Mouse (Mus musculus): Measurements from ENCODE around the gene Stox1. TPM values are rescaled to one million over a fixed set of nuclear protein-coding genes. Genes with fewer than 3 reads are reported as not detected.

Gene Stox1
- polyA plus RNA-seq, 1 experiment from 2014 or later, result 3.0 TPM

- no peak overlapping the region for H3K4me2 ChIP-seq (ENCODE audit: low read length)
- 80% methylated on average over 14 of the region's 14 CpGs for WGBS
- no peak overlapping the region for H3K27ac ChIP-seq (ENCODE audit: low read length)
- no peaks in the 10 kb centered on the region for H3K27me3 ChIP-seq (replicated peaks; ENCODE audit: control insufficient read depth, insufficient read depth, low read length)
- H3K9ac ChIP-seq (replicated peaks; ENCODE audit: low read depth, low read length), result no peak overlapping the region
- H3K36me3 ChIP-seq (ENCODE audit: control insufficient read depth, insufficient read depth), result no peaks in the 10 kb centered on the region
- H3K4me1 ChIP-seq (replicated peaks; ENCODE audit: control insufficient read depth, insufficient read depth, low read length), result no peaks in the 10 kb centered on the region
- no peak for ATAC-seq
- H3K9me3 ChIP-seq (ENCODE audit: control insufficient read depth, low read length), result no peaks in the 10 kb centered on the region
- H3K4me3 ChIP-seq (replicated peaks; ENCODE audit: low read length), result no peak overlapping the region
These were observed 56.7 kb downstream of the Stox1 start for GRCm38 (mm10) chr10:62669245-62669644.

- Histone ChIP-seq H3K36me3 (ENCODE audit: control insufficient read depth, insufficient read depth) (no peaks in the 10 kb centered on the region), H3K27ac (ENCODE audit: low read length) (no peak overlapping the region), H3K27me3 (replicated peaks; ENCODE audit: control insufficient read depth, insufficient read depth, low read length) (no peaks in the 10 kb centered on the region), H3K9ac (replicated peaks; ENCODE audit: low read depth, low read length) (no peak overlapping the region), H3K9me3 (ENCODE audit: control insufficient read depth, low read length) (no peaks in the 10 kb centered on the region), H3K4me3 (replicated peaks; ENCODE audit: low read length) (no peak overlapping the region), H3K4me2 (ENCODE audit: low read length) (no peak overlapping the region), H3K4me1 (replicated peaks; ENCODE audit: control insufficient read depth, insufficient read depth, low read length) (no peaks in the 10 kb centered on the region)
- 89% methylated on average over 2 of the region's 2 CpGs for WGBS
- ATAC-seq, result no peak
These were observed 57.5 kb downstream of the Stox1 start for GRCm38 (mm10) chr10:62668463-62668862.

- no peaks in the 10 kb centered on the region for H3K9me3 ChIP-seq (ENCODE audit: control insufficient read depth, low read length)
- H3K27me3 ChIP-seq (replicated peaks; ENCODE audit: control insufficient read depth, insufficient read depth, low read length), result no peaks in the 10 kb centered on the region
- ATAC-seq, result no peak
- WGBS, result 84% methylated on average over 5 of the region's 5 CpGs
- no peak overlapping the region for H3K4me3 ChIP-seq (replicated peaks; ENCODE audit: low read length)
- no peaks in the 10 kb centered on the region for H3K4me1 ChIP-seq (replicated peaks; ENCODE audit: control insufficient read depth, insufficient read depth, low read length)
- no peaks in the 10 kb centered on the region for H3K36me3 ChIP-seq (ENCODE audit: control insufficient read depth, insufficient read depth)
- H3K27ac ChIP-seq (ENCODE audit: low read length), result no peak overlapping the region
- H3K9ac ChIP-seq (replicated peaks; ENCODE audit: low read depth, low read length), result no peak overlapping the region
- H3K4me2 ChIP-seq (ENCODE audit: low read length), result no peak overlapping the region
These were observed 57.9 kb downstream of the Stox1 start for GRCm38 (mm10) chr10:62668043-62668442.

GRCm38 (mm10) chr10:62664963-62665590 is 60.9 kb downstream of the Stox1 start:
- no peaks in the 10 kb centered on the region for H3K27me3 ChIP-seq (replicated peaks; ENCODE audit: control insufficient read depth, insufficient read depth, low read length)
- no peak overlapping the region for H3K4me2 ChIP-seq (ENCODE audit: low read length)
- H3K4me3 ChIP-seq (replicated peaks; ENCODE audit: low read length), result no peak overlapping the region
- no peak overlapping the region for H3K27ac ChIP-seq (ENCODE audit: low read length)
- no peak overlapping the region for H3K9ac ChIP-seq (replicated peaks; ENCODE audit: low read depth, low read length)
- no peaks in the 10 kb centered on the region for H3K9me3 ChIP-seq (ENCODE audit: control insufficient read depth, low read length)
- WGBS, result 67% methylated on average over 27 of the region's 27 CpGs
- ATAC-seq, result no peak
- H3K36me3 ChIP-seq (ENCODE audit: control insufficient read depth, insufficient read depth), result no peaks in the 10 kb centered on the region
- H3K4me1 ChIP-seq (replicated peaks; ENCODE audit: control insufficient read depth, insufficient read depth, low read length), result no peaks in the 10 kb centered on the region

DNA sequence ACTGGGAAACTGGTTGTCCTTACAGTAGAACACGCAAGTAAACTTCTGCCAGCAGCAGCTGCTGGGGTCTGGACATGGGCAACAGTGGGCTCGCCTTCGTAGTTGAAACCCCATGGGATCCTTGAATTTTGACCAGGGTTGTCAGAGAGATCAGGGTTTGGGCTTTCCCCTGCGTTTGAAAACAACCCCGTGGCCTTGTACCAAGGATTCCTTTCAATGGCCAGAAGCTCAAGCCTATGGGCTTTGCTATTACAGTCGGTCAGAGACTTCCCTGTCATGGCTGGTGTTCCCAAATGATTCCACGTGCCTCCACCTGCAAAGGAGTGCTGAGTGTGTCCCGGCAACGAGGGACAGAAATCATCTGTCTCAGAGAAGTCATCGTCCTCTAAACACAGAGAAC is 61.8 kb downstream of the Stox1 start:
- no peak overlapping the region for H3K4me3 ChIP-seq (replicated peaks; ENCODE audit: low read length)
- no peaks in the 10 kb centered on the region for H3K9me3 ChIP-seq (ENCODE audit: control insufficient read depth, low read length)
- no peak overlapping the region for H3K4me2 ChIP-seq (ENCODE audit: low read length)
- H3K27me3 ChIP-seq (replicated peaks; ENCODE audit: control insufficient read depth, insufficient read depth, low read length), result no peaks in the 10 kb centered on the region
- no peak overlapping the region for H3K27ac ChIP-seq (ENCODE audit: low read length)
- no peak for ATAC-seq
- H3K4me1 ChIP-seq (replicated peaks; ENCODE audit: control insufficient read depth, insufficient read depth, low read length), result no peaks in the 10 kb centered on the region
- H3K9ac ChIP-seq (replicated peaks; ENCODE audit: low read depth, low read length), result no peak overlapping the region
- no peaks in the 10 kb centered on the region for H3K36me3 ChIP-seq (ENCODE audit: control insufficient read depth, insufficient read depth)
- 89% methylated on average over 10 of the region's 10 CpGs for WGBS

GRCm38 (mm10) chr10:62656711-62657110 is 69.2 kb downstream of the Stox1 start:
- Histone ChIP-seq H3K27ac (ENCODE audit: low read length) (no peak overlapping the region), H3K9ac (replicated peaks; ENCODE audit: low read depth, low read length) (no peak overlapping the region), H3K36me3 (ENCODE audit: control insufficient read depth, insufficient read depth) (no peaks in the 10 kb centered on the region), H3K4me3 (replicated peaks; ENCODE audit: low read length) (no peak overlapping the region), H3K27me3 (replicated peaks; ENCODE audit: control insufficient read depth, insufficient read depth, low read length) (no peaks in the 10 kb centered on the region), H3K4me2 (ENCODE audit: low read length) (no peak overlapping the region), H3K4me1 (replicated peaks; ENCODE audit: control insufficient read depth, insufficient read depth, low read length) (peaks cover 5% of the 10 kb centered on the region; the same call in 1 of the 2 replicates), H3K9me3 (ENCODE audit: control insufficient read depth, low read length) (no peaks in the 10 kb centered on the region)
- 89% methylated on average over 7 of the region's 7 CpGs for WGBS
- ATAC-seq, result no peak

GRCm38 (mm10) chr10:62651961-62652360 is 74.0 kb downstream of the Stox1 start:
- Histone ChIP-seq H3K36me3 (ENCODE audit: control insufficient read depth, insufficient read depth) (no peaks in the 10 kb centered on the region), H3K9ac (replicated peaks; ENCODE audit: low read depth, low read length) (peak overlapping the region; percentile 68), H3K4me2 (ENCODE audit: low read length) (peak overlapping the region; percentile 81), H3K9me3 (ENCODE audit: control insufficient read depth, low read length) (no peaks in the 10 kb centered on the region), H3K4me3 (replicated peaks; ENCODE audit: low read length) (peak overlapping the region; percentile 89), H3K27me3 (replicated peaks; ENCODE audit: control insufficient read depth, insufficient read depth, low read length) (no peaks in the 10 kb centered on the region), H3K27ac (ENCODE audit: low read length) (peak overlapping the region; percentile 90), H3K4me1 (replicated peaks; ENCODE audit: control insufficient read depth, insufficient read depth, low read length) (peaks cover 18% of the 10 kb centered on the region)
- ATAC-seq, result no peak
- WGBS, result 19% methylated on average over 3 of the region's 3 CpGs

DNA sequence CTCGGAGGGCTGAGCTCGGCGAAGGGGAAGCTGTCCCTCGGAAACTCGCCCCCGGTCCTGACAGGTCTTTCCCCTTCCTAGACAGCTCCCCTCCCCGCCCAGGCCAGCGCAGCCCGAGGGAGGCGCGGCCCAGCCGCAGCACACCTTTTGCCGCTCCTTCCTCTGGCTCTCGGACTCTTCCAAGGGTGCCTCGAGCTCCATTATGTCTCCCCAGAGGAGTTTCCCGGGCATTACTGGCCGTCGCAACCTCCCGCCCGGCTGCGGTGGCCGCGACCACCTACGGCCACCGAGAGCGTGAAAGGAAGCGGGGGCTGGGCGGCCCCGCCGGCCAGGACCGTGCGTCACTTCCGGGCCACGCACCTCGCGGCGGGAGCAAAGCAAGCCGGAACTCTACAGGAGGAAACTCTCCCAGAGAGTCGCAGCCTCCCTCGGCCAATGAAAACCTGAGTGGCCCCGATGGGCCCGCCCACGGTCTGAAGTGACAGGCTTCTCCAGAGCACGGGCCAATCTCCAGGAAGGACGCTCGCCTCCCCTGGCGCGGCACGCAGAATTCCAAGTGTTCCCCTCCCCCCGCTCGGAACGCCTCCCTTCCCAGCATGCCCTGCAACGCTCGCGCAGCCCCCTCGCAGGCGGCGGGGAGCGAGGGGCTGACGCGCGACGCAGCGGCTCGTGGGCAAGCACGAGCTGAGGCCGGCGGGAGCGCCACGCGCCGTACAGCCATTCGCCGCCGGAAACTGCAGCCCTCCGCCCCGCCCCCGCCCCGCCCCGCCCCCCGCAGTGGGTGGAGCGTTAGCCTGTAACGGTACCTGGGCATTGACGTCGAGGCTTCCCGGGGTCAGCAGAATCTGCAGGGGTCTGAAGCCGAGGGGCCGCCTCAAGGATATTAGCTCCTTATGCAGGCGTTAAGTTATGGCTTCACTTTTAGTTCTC is 74.8 kb downstream of the Stox1 start, which contains the start of gene Ddx50:
Gene Ddx50 (minus strand): TSS at position 338 of the 930 bp plus-strand sequence.
- Histone ChIP-seq H3K4me2 (ENCODE audit: low read length) (peak within 1 kb of the TSS; percentile 89), H3K4me1 (replicated peaks; ENCODE audit: control insufficient read depth, insufficient read depth, low read length) (peaks cover 18% of the 10 kb centered on the region), H3K9ac (replicated peaks; ENCODE audit: low read depth, low read length) (peak within 1 kb of the TSS; percentile 88), H3K4me3 (replicated peaks; ENCODE audit: low read length) (peak within 1 kb of the TSS; percentile 89), H3K27ac (ENCODE audit: low read length) (peak within 1 kb of the TSS; percentile 95), H3K36me3 (ENCODE audit: control insufficient read depth, insufficient read depth) (peaks cover 6% of the 10 kb centered on the region; the same call in 1 of the 2 replicates), H3K9me3 (ENCODE audit: control insufficient read depth, low read length) (no peaks in the 10 kb centered on the region), H3K27me3 (replicated peaks; ENCODE audit: control insufficient read depth, insufficient read depth, low read length) (no peaks in the 10 kb centered on the region)
- peak; percentile 99 for ATAC-seq
- 0% methylated on average over 85 of the region's 89 CpGs for WGBS

- Histone ChIP-seq H3K9ac (replicated peaks; ENCODE audit: low read depth, low read length) (peak overlapping the region; percentile 88), H3K27me3 (replicated peaks; ENCODE audit: control insufficient read depth, insufficient read depth, low read length) (no peaks in the 10 kb centered on the region), H3K4me2 (ENCODE audit: low read length) (peak overlapping the region; percentile 89), H3K36me3 (ENCODE audit: control insufficient read depth, insufficient read depth) (peaks cover 6% of the 10 kb centered on the region; the same call in 1 of the 2 replicates), H3K4me3 (replicated peaks; ENCODE audit: low read length) (peak overlapping the region; percentile 89), H3K27ac (ENCODE audit: low read length) (peak overlapping the region; percentile 95), H3K4me1 (replicated peaks; ENCODE audit: control insufficient read depth, insufficient read depth, low read length) (peaks cover 18% of the 10 kb centered on the region), H3K9me3 (ENCODE audit: control insufficient read depth, low read length) (no peaks in the 10 kb centered on the region)
- WGBS, result under 1% methylated on average over 17 of the region's 17 CpGs
- ATAC-seq, result no peak
These were observed 75.6 kb downstream of the Stox1 start for GRCm38 (mm10) chr10:62650358-62650782.

Data from forebrain, embryonic 16.5 days (tissue).